Mouse (Mus musculus) cerebellum, adult 2 months (tissue): ENCODE measurements around the gene Sh3pxd2b.

Experiments used
- CTCF ChIP-seq: fragments of 200-500 bp; IDR thresholded peaks from 2 replicates; pipeline ENCODE4 v1.5.1; 2011; ENCODE audit warnings: low read depth, mild to moderate bottlenecking, control low read depth, low read length, moderate library complexity, borderline replicate concordance; ENCODE audit not compliant: insufficient read depth
- POLR2A ChIP-seq: fragments of 200-500 bp; IDR thresholded peaks from 2 replicates; pipeline ENCODE4 v1.6.1; 2011; ENCODE audit warnings: low read length, control low read depth, borderline replicate concordance; ENCODE audit not compliant: insufficient read depth

DNA sequence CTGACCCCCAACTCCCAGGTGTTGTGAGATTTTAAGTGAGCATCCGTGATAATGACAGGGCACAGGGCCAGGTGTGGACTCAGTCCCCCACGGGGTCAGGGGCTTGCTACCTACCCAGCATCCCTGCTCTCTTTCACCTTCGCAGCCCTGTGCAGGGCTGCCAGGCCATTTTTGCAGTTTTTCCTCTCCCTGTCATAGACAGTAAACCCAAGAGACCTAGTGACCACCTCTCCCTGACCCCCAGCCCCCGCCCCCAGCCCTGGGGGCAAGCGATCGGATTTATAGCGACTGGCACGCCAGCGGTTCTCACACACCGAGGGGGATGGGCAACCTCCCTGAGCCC, 385 bp upstream of the Sh3pxd2b start:
- TF ChIP-seq CTCF (no peak), POLR2A (no peak)
